Mouse (Mus musculus): ENCODE measurements around the gene Tcf3. TPM values are rescaled to one million over a fixed set of nuclear protein-coding genes. Genes with fewer than 3 reads are reported as not detected.
A peak's percentile ranks its signal among the peaks of the same experiment; 100 is the strongest.

Tcf3 gene
- polyA plus RNA-seq, 1 experiment, result 78.2 TPM

GRCm38 (mm10) chr10:80385310-80385709 is 48.1 kb downstream of the Tcf3 start:
- H3K4me1 ChIP-seq (ENCODE audit: control insufficient read depth, insufficient read depth, low read length), result peaks cover 8% of the 10 kb centered on the region

GRCm38 (mm10) chr10:80384709-80385108 is 48.7 kb downstream of the Tcf3 start:
- H3K4me3 ChIP-seq (ENCODE audit: low read depth, low read length), result no peak overlapping the region
- no peak overlapping the region for H3K9ac ChIP-seq (ENCODE audit: low read depth, poor library complexity, severe bottlenecking)
- no peaks in the 10 kb centered on the region for H3K27me3 ChIP-seq (ENCODE audit: control insufficient read depth, insufficient read depth, low read length, poor library complexity, severe bottlenecking)
- no peak overlapping the region for H3K27ac ChIP-seq (ENCODE audit: insufficient read depth, low read length)
- H3K9me3 ChIP-seq (replicated peaks; ENCODE audit: control insufficient read depth, insufficient read depth, low read length, poor library complexity, severe bottlenecking), result no peaks in the 10 kb centered on the region
- peaks cover 8% of the 10 kb centered on the region for H3K4me1 ChIP-seq (ENCODE audit: control insufficient read depth, insufficient read depth, low read length)
- TF ChIP-seq POLR2A (IDR thresholded peaks at IDR 0.05; ENCODE audit: insufficient read depth, low read length) (no peak), EP300 (IDR thresholded peaks at IDR 0.05; ENCODE audit: insufficient read depth, low read depth, low read length) (no peak), CTCF (IDR thresholded peaks at IDR 0.05; ENCODE audit: low read depth, low read length) (no peak)
- no peaks in the 10 kb centered on the region for H3K36me3 ChIP-seq (ENCODE audit: control insufficient read depth, insufficient read depth, low read length, poor library complexity, severe bottlenecking)

More at GRCm38 (mm10) chr10:80385310-80385709, 48.1 kb downstream of the Tcf3 start:
- H3K36me3 ChIP-seq (ENCODE audit: control insufficient read depth, insufficient read depth, low read length, poor library complexity, severe bottlenecking), result no peaks in the 10 kb centered on the region
- no peaks in the 10 kb centered on the region for H3K27me3 ChIP-seq (ENCODE audit: control insufficient read depth, insufficient read depth, low read length, poor library complexity, severe bottlenecking)
- TF ChIP-seq EP300 (IDR thresholded peaks at IDR 0.05; ENCODE audit: insufficient read depth, low read depth, low read length) (no peak), CTCF (IDR thresholded peaks at IDR 0.05; ENCODE audit: low read depth, low read length) (no peak), POLR2A (IDR thresholded peaks at IDR 0.05; ENCODE audit: insufficient read depth, low read length) (no peak)
- H3K27ac ChIP-seq (ENCODE audit: insufficient read depth, low read length), result no peak overlapping the region
- H3K9me3 ChIP-seq (replicated peaks; ENCODE audit: control insufficient read depth, insufficient read depth, low read length, poor library complexity, severe bottlenecking), result no peaks in the 10 kb centered on the region
- no peak overlapping the region for H3K9ac ChIP-seq (ENCODE audit: low read depth, poor library complexity, severe bottlenecking)
- H3K4me3 ChIP-seq (ENCODE audit: low read depth, low read length), result peak overlapping the region; percentile 82

- TF ChIP-seq POLR2A (IDR thresholded peaks at IDR 0.05; ENCODE audit: insufficient read depth, low read length) (no peak), EP300 (IDR thresholded peaks at IDR 0.05; ENCODE audit: insufficient read depth, low read depth, low read length) (no peak), CTCF (IDR thresholded peaks at IDR 0.05; ENCODE audit: low read depth, low read length) (no peak)
- no peak overlapping the region for H3K9ac ChIP-seq (ENCODE audit: low read depth, poor library complexity, severe bottlenecking)
- H3K9me3 ChIP-seq (replicated peaks; ENCODE audit: control insufficient read depth, insufficient read depth, low read length, poor library complexity, severe bottlenecking), result no peaks in the 10 kb centered on the region
- H3K4me3 ChIP-seq (ENCODE audit: low read depth, low read length), result no peak overlapping the region
- no peaks in the 10 kb centered on the region for H3K27me3 ChIP-seq (ENCODE audit: control insufficient read depth, insufficient read depth, low read length, poor library complexity, severe bottlenecking)
- no peaks in the 10 kb centered on the region for H3K36me3 ChIP-seq (ENCODE audit: control insufficient read depth, insufficient read depth, low read length, poor library complexity, severe bottlenecking)
- H3K27ac ChIP-seq (ENCODE audit: insufficient read depth, low read length), result no peak overlapping the region
- H3K4me1 ChIP-seq (ENCODE audit: control insufficient read depth, insufficient read depth, low read length), result peaks cover 8% of the 10 kb centered on the region
Observed at GRCm38 (mm10) chr10:80384115-80384639, 49.3 kb downstream of the Tcf3 start.

- H3K4me1 ChIP-seq (ENCODE audit: control insufficient read depth, insufficient read depth, low read length), result peaks cover 5% of the 10 kb centered on the region
- TF ChIP-seq EP300 (IDR thresholded peaks at IDR 0.05; ENCODE audit: insufficient read depth, low read depth, low read length) (no peak), CTCF (IDR thresholded peaks at IDR 0.05; ENCODE audit: low read depth, low read length) (peak; percentile 50)
- no peak overlapping the region for H3K9ac ChIP-seq (ENCODE audit: low read depth, poor library complexity, severe bottlenecking)
- no peak overlapping the region for H3K4me3 ChIP-seq (ENCODE audit: low read depth, low read length)
- H3K9me3 ChIP-seq (replicated peaks; ENCODE audit: control insufficient read depth, insufficient read depth, low read length, poor library complexity, severe bottlenecking), result no peaks in the 10 kb centered on the region
- H3K27ac ChIP-seq (ENCODE audit: insufficient read depth, low read length), result no peak overlapping the region
- H3K36me3 ChIP-seq (ENCODE audit: control insufficient read depth, insufficient read depth, low read length, poor library complexity, severe bottlenecking), result no peaks in the 10 kb centered on the region
- no peaks in the 10 kb centered on the region for H3K27me3 ChIP-seq (ENCODE audit: control insufficient read depth, insufficient read depth, low read length, poor library complexity, severe bottlenecking)
Observed at GRCm38 (mm10) chr10:80383431-80383830, 50.0 kb downstream of the Tcf3 start.

GRCm38 (mm10) chr10:80382641-80383365 is 50.6 kb downstream of the Tcf3 start:
- no peaks in the 10 kb centered on the region for H3K27me3 ChIP-seq (ENCODE audit: control insufficient read depth, insufficient read depth, low read length, poor library complexity, severe bottlenecking)
- H3K9me3 ChIP-seq (replicated peaks; ENCODE audit: control insufficient read depth, insufficient read depth, low read length, poor library complexity, severe bottlenecking), result no peaks in the 10 kb centered on the region
- H3K4me1 ChIP-seq (ENCODE audit: control insufficient read depth, insufficient read depth, low read length), result peaks cover 5% of the 10 kb centered on the region
- peak overlapping the region; percentile 22 for H3K4me3 ChIP-seq (ENCODE audit: low read depth, low read length)
- no peak overlapping the region for H3K9ac ChIP-seq (ENCODE audit: low read depth, poor library complexity, severe bottlenecking)
- H3K27ac ChIP-seq (ENCODE audit: insufficient read depth, low read length), result no peak overlapping the region
- no peaks in the 10 kb centered on the region for H3K36me3 ChIP-seq (ENCODE audit: control insufficient read depth, insufficient read depth, low read length, poor library complexity, severe bottlenecking)
- no peak for TF ChIP-seq CTCF (IDR thresholded peaks at IDR 0.05; ENCODE audit: low read depth, low read length)
- no peak for TF ChIP-seq POLR2A (IDR thresholded peaks at IDR 0.05; ENCODE audit: insufficient read depth, low read length)
- TF ChIP-seq EP300 (IDR thresholded peaks at IDR 0.05; ENCODE audit: insufficient read depth, low read depth, low read length), result no peak

- Histone ChIP-seq H3K27ac (ENCODE audit: insufficient read depth, low read length) (no peak overlapping the region), H3K9ac (ENCODE audit: low read depth, poor library complexity, severe bottlenecking) (no peak overlapping the region), H3K4me1 (ENCODE audit: control insufficient read depth, insufficient read depth, low read length) (no peaks in the 10 kb centered on the region), H3K9me3 (replicated peaks; ENCODE audit: control insufficient read depth, insufficient read depth, low read length, poor library complexity, severe bottlenecking) (no peaks in the 10 kb centered on the region), H3K4me3 (ENCODE audit: low read depth, low read length) (no peak overlapping the region), H3K27me3 (ENCODE audit: control insufficient read depth, insufficient read depth, low read length, poor library complexity, severe bottlenecking) (no peaks in the 10 kb centered on the region), H3K36me3 (ENCODE audit: control insufficient read depth, insufficient read depth, low read length, poor library complexity, severe bottlenecking) (no peaks in the 10 kb centered on the region)
- no peak for TF ChIP-seq EP300 (IDR thresholded peaks at IDR 0.05; ENCODE audit: insufficient read depth, low read depth, low read length)
- TF ChIP-seq POLR2A (IDR thresholded peaks at IDR 0.05; ENCODE audit: insufficient read depth, low read length), result no peak
- TF ChIP-seq CTCF (IDR thresholded peaks at IDR 0.05; ENCODE audit: low read depth, low read length), result peak; percentile 85
Observed at GRCm38 (mm10) chr10:80377716-80378115, 55.7 kb downstream of the Tcf3 start.

All from ES-Bruce4 (cell line).